8 mouse cellular contexts compared by ENCODE assay signal in the genomic region with DNA sequence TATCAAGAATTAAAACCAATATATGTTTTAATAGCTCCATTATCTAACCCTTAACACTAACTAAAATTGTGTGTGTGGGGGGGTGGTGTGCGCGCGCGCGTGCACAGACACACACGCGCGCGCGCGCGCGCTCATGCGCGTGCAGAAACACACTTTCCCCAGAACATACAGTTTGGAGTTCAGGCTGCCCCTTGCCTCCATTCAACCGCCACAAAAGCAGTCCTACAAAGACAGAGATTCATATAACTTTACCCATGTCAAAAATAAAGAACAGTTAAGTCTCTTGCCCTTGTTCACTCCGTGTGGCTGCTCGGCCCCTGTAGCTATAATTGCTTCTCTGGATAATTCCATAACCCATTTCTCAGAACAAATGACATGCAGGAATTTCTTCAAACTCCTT. TPM values are rescaled to one million over a fixed set of nuclear protein-coding genes. Genes with fewer than 3 reads are reported as not detected.
DNase-seq lines count a peak whose midpoint lies in the region; ATAC-seq and TF ChIP-seq lines count a peak whose summit lies in the region.

No protein-coding gene starts in this region.

- 11% methylated on average over 18 of the region's 18 CpGs for WGBS in cerebellum, adult 2 months
- WGBS in thymus, adult 2 months, result 3% methylated on average over 18 of the region's 18 CpGs

- no peak for TF ChIP-seq POLR2A in cerebellum, adult 2 months (IDR thresholded peaks at IDR 0.05; ENCODE audit: borderline replicate concordance, insufficient read depth, low read length)
- no peak for TF ChIP-seq POLR2A in thymus, adult 2 months (IDR thresholded peaks at IDR 0.05; ENCODE audit: control insufficient read depth, extremely low read depth, insufficient read depth, low read length, poor library complexity)

- H3K27ac ChIP-seq in cerebellum, adult 2 months (ENCODE audit: insufficient read depth, low read length), result no peak overlapping the region
- H3K27ac ChIP-seq in thymus, adult 2 months (ENCODE audit: control insufficient read depth, insufficient read depth, low read length), result no peak overlapping the region; the same call in 1 of the 2 replicates

- H3K27me3 ChIP-seq in cerebellum, adult 2 months (ENCODE audit: control insufficient read depth, insufficient read depth, low read length), result no peaks in the 10 kb centered on the region
- no peaks in the 10 kb centered on the region for H3K27me3 ChIP-seq in thymus, adult 2 months (ENCODE audit: control insufficient read depth, insufficient read depth, low read length)
- peaks cover 5% of the 10 kb centered on the region for H3K27me3 ChIP-seq in megakaryocyte, embryonic 14.5 days (replicated peaks)

- H3K36me3 ChIP-seq in thymus, adult 2 months (ENCODE audit: control insufficient read depth, insufficient read depth, low read length), result no peaks in the 10 kb centered on the region
- no peaks in the 10 kb centered on the region for H3K36me3 ChIP-seq in megakaryocyte, embryonic 14.5 days (replicated peaks; ENCODE audit: low read length)

- H3K4me3 ChIP-seq in cerebellum, adult 2 months (replicated peaks; ENCODE audit: insufficient read depth, low read depth, low read length), result peak overlapping the region; percentile 71
- peak overlapping the region; percentile 81 for H3K4me3 ChIP-seq in thymus, adult 2 months (ENCODE audit: control insufficient read depth, insufficient read depth, low read length)
- H3K4me3 ChIP-seq in megakaryocyte, embryonic 14.5 days (replicated peaks), result peak overlapping the region; percentile 92

- no peak for TF ChIP-seq CTCF in cerebellum, adult 2 months (IDR thresholded peaks at IDR 0.05; ENCODE audit: borderline replicate concordance, insufficient read depth, low read depth, low read length)
- no peak for TF ChIP-seq CTCF in thymus, adult 2 months (IDR thresholded peaks at IDR 0.05; ENCODE audit: borderline replicate concordance, control insufficient read depth, extremely low read depth, insufficient read depth, low read length, poor library complexity)

- DNase-seq in cerebellum, adult 2 months, result no peak
- no peak for DNase-seq in cerebellum, adult 11-12 months
- peak; percentile 6 for DNase-seq in thymus, adult 2 months
- DNase-seq in thymus, adult 18-20 months, result no peak
- DNase-seq in thymus, postnatal 14 days, result peak; percentile 47
- DNase-seq in layer of hippocampus, adult 9-10 months (ENCODE audit: low spot score), result no peak

- no peaks in the 10 kb centered on the region for H3K4me1 ChIP-seq in cerebellum, adult 2 months (ENCODE audit: control insufficient read depth, insufficient read depth, low read length)
- H3K4me1 ChIP-seq in thymus, adult 2 months (replicated peaks; ENCODE audit: control insufficient read depth, insufficient read depth, low read length), result peaks cover 3% of the 10 kb centered on the region; the same call in 1 of the 2 replicates
- peaks cover 5% of the 10 kb centered on the region for H3K4me1 ChIP-seq in megakaryocyte, embryonic 14.5 days

- ATAC-seq in inflammation-experienced regulatory T-cells, adult 6 months, result peak; percentile 36

- H3K9me3 ChIP-seq in megakaryocyte, embryonic 14.5 days, result no peaks in the 10 kb centered on the region

RNA-seq across cellular contexts. Expression of gene Itm2a, which starts 0.7 kb away (rescaled TPM):
- 86.2 and 88.7 TPM in 2 replicates for polyA plus RNA-seq in cerebellum, adult 2 months (2012; rRNA removed)
- 98.5 and 100 TPM in 2 replicates for polyA plus RNA-seq in thymus, adult 2 months (2012; rRNA removed)
- polyA plus RNA-seq in inflammation-experienced regulatory T-cells, adult 6 months (2017; shearing (Covaris generic)), result 10 to 100 TPM; 47.5 to 81.5 (median 71.0) TPM
- polyA plus RNA-seq in megakaryocyte, embryonic 14.5 days (2012; ENCODE audit: insufficient read depth, low replicate concordance), result 0.38 and 0.99 TPM in 2 replicates

Comparison
In these comparisons a context has a peak if more than half of its experiments do, and no peak if none do; other contexts are left out.
1. DNase-seq: peak in thymus, adult 2 months (single experiment) and thymus, postnatal 14 days (single experiment); none in cerebellum, adult 2 months (0 of 2), cerebellum, adult 11-12 months (single experiment), thymus, adult 18-20 months (0 of 2) and layer of hippocampus, adult 9-10 months (single experiment).
2. RNA of gene Itm2a, which starts 0.7 kb away (polyA plus RNA-seq): 98.5 to 100 TPM in thymus, adult 2 months, 86.2 to 88.7 TPM in cerebellum, adult 2 months and 47.5 to 81.5 TPM in inflammation-experienced regulatory T-cells, adult 6 months; 0.38 to 0.99 TPM in megakaryocyte, embryonic 14.5 days; every median in the first group is over 10 times any median in the second.
3. Peak in every context shown above with its lines, with median percentiles within 50 percentile points of each other: H3K4me3 ChIP-seq.